Comparison of ENCODE assay signal across 19 mouse cellular contexts in the genomic region with DNA sequence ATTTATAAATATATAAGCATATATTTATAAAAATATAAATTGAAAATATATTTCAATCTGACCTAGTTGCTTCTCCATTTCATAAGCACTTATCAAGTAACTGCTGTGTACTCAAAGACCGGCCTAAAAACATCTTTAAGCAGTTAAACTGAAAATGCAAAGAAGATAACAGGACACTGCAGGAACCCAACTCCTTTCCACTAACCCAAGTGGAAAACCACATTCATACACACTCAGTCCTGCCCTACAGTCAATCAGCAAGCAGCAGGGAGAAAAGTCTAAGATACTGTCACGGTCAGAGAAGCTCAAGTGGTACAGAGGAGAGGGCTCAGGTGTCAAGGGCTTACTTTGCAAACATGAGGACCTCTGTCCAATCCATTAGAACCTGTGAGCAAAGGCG.
"Had no signal": no experiment of that assay in that cellular context is flagged by ENCODE, and none has a peak within 500 bp of the region (broad histone marks: within the 10 kb centered on the region; RNA-seq: fewer than 3 reads in every experiment).

No protein-coding gene starts in this region.

- H3K9me3 ChIP-seq: limb, embryonic 10.5 days; limb, embryonic 13.5 days; megakaryocyte, embryonic 14.5 days had no signal

- H3K9ac ChIP-seq: limb, embryonic 13.5 days had no signal

- DNase-seq: kidney, adult 18-20 months; kidney, adult 9 months; kidney, postnatal 14 days; kidney, postnatal 4 days; lung, adult 2 months; lung, postnatal 14 days; midbrain, embryonic 14.5 days; right cerebral cortex, postnatal 14 days; right cerebral cortex, postnatal 4 days; thymus, adult 2 months; thymus, postnatal 25 days had no signal

- H3K4me2 ChIP-seq: limb, embryonic 13.5 days; midbrain, embryonic 11.5 days had no signal

- H3K27ac ChIP-seq: limb, embryonic 10.5 days; limb, embryonic 13.5 days; macrophage; stomach, postnatal 0 days had no signal

- H3K4me3 ChIP-seq: limb, embryonic 10.5 days; limb, embryonic 13.5 days; megakaryocyte, embryonic 14.5 days had no signal

- H3K27me3 ChIP-seq: limb, embryonic 13.5 days; megakaryocyte, embryonic 14.5 days had no signal

- ATAC-seq: inflammation-experienced regulatory T-cells, adult 6 months; intestine, embryonic 16.5 days had no signal

- H3K4me1 ChIP-seq: limb, embryonic 10.5 days; limb, embryonic 13.5 days had no signal
